Comparison of ENCODE assay signal across 8 mouse cellular contexts in genomic region chr11:97041022-97041899, GRCm38 (mm10). TPM values are rescaled to one million over a fixed set of nuclear protein-coding genes. Genes with fewer than 3 reads are reported as not detected.
DNase-seq lines count a peak whose midpoint lies in the region; ATAC-seq and TF ChIP-seq lines count a peak whose summit lies in the region.

TSS of gene Lrrc46 (minus strand) at chr11:97041407.
TSS of gene Mrpl10 (plus strand) at chr11:97041560.

- TF ChIP-seq EP300 in heart, adult 2 months (IDR thresholded peaks at IDR 0.05; ENCODE audit: insufficient read depth, low read depth, low read length) = peak; percentile 60; the same call in 1 of the 2 replicates

- no peaks in the 10 kb centered on the region for H3K79me2 ChIP-seq in heart, adult 2 months (replicated peaks; ENCODE audit: control insufficient read depth, insufficient read depth, low read length)

- no peaks in the 10 kb centered on the region for H3K9me3 ChIP-seq in embryonic facial prominence, embryonic 13.5 days
- H3K9me3 ChIP-seq in limb, embryonic 12.5 days = no peaks in the 10 kb centered on the region
- no peaks in the 10 kb centered on the region for H3K9me3 ChIP-seq in midbrain, embryonic 14.5 days (ENCODE audit: control insufficient read depth, low read length)

- peaks cover 9% of the 10 kb centered on the region for H3K4me1 ChIP-seq in embryonic facial prominence, embryonic 13.5 days
- H3K4me1 ChIP-seq in heart, adult 2 months (ENCODE audit: control insufficient read depth, insufficient read depth, low read length) = peaks cover 3% of the 10 kb centered on the region
- H3K4me1 ChIP-seq in kidney, adult 2 months (ENCODE audit: control insufficient read depth, insufficient read depth, low read length) = peaks cover 13% of the 10 kb centered on the region; the same call in 1 of the 2 replicates
- H3K4me1 ChIP-seq in limb, embryonic 12.5 days (replicated peaks) = peaks cover 13% of the 10 kb centered on the region
- peaks cover 13% of the 10 kb centered on the region; the same call in 1 of the 2 replicates for H3K4me1 ChIP-seq in midbrain, embryonic 14.5 days (ENCODE audit: control insufficient read depth, insufficient read depth, low read length)

- intact Hi-C loops in heart, adult 2 months (cut with DNase I) = no loop called here

- ATAC-seq in embryonic facial prominence, embryonic 13.5 days (ENCODE audit: insufficient number of reproducible peaks, insufficient read depth, low FRiP score, low TSS enrichment, low read depth) = peak; percentile 73; the same call in 1 of the 2 replicates
- peak; percentile 91 for ATAC-seq in limb, embryonic 12.5 days (ENCODE audit: insufficient number of reproducible peaks, insufficient read depth, low FRiP score, low TSS enrichment, low read depth)
- peak; percentile 90 for ATAC-seq in midbrain, embryonic 14.5 days (ENCODE audit: low FRiP score, low TSS enrichment)

- no peak for TF ChIP-seq CTCF in heart, adult 2 months (IDR thresholded peaks at IDR 0.05)
- TF ChIP-seq CTCF in kidney, adult 2 months (conservative IDR thresholded peaks at IDR 0.05; ENCODE audit: insufficient read depth, insufficient read length, low read depth, low read length) = no peak

- peak within 1 kb of the TSS; percentile 70 for H3K4me2 ChIP-seq in embryonic facial prominence, embryonic 13.5 days
- H3K4me2 ChIP-seq in limb, embryonic 12.5 days = peak within 1 kb of the TSS; percentile 77
- peak within 1 kb of the TSS; percentile 83 for H3K4me2 ChIP-seq in midbrain, embryonic 14.5 days (ENCODE audit: low read length)

- no peaks in the 10 kb centered on the region for H3K27me3 ChIP-seq in embryonic facial prominence, embryonic 13.5 days
- H3K27me3 ChIP-seq in heart, adult 2 months (ENCODE audit: control insufficient read depth, insufficient read depth, low read length) = no peaks in the 10 kb centered on the region
- H3K27me3 ChIP-seq in kidney, adult 2 months (replicated peaks; ENCODE audit: control insufficient read depth, insufficient read depth, low read length) = no peaks in the 10 kb centered on the region
- no peaks in the 10 kb centered on the region for H3K27me3 ChIP-seq in limb, embryonic 12.5 days
- H3K27me3 ChIP-seq in midbrain, embryonic 14.5 days (ENCODE audit: control insufficient read depth, insufficient read depth, low read length) = no peaks in the 10 kb centered on the region

- under 1% methylated on average over 48 of the region's 48 CpGs for WGBS in embryonic facial prominence, embryonic 13.5 days
- under 1% methylated on average over 48 of the region's 48 CpGs for WGBS in heart, adult 2 months
- WGBS in kidney, adult 2 months = under 1% methylated on average over 44 of the region's 48 CpGs
- WGBS in limb, embryonic 12.5 days = 1% methylated on average over 43 of the region's 48 CpGs
- WGBS in midbrain, embryonic 14.5 days = under 1% methylated on average over 48 of the region's 48 CpGs

- peak; percentile 80 for TF ChIP-seq POLR2A in heart, adult 2 months (IDR thresholded peaks at IDR 0.05; ENCODE audit: insufficient read depth, low read depth, low read length)
- peak; percentile 28 for TF ChIP-seq POLR2A in kidney, adult 2 months (IDR thresholded peaks at IDR 0.05; ENCODE audit: low read depth, low read length)

- H3K9ac ChIP-seq in embryonic facial prominence, embryonic 13.5 days = peak within 1 kb of the TSS; percentile 94
- peak within 1 kb of the TSS; percentile 81 for H3K9ac ChIP-seq in heart, adult 2 months (ENCODE audit: low read depth, low read length)
- H3K9ac ChIP-seq in limb, embryonic 12.5 days (replicated peaks) = peak within 1 kb of the TSS; percentile 81
- peak within 1 kb of the TSS; percentile 84 for H3K9ac ChIP-seq in midbrain, embryonic 14.5 days (replicated peaks; ENCODE audit: low read length)

- H3K27ac ChIP-seq in embryonic facial prominence, embryonic 13.5 days = peak within 1 kb of the TSS; percentile 60
- peak within 1 kb of the TSS; percentile 90 for H3K27ac ChIP-seq in heart, adult 2 months
- H3K27ac ChIP-seq in kidney, adult 2 months (ENCODE audit: insufficient read depth, low read depth, low read length) = peak within 1 kb of the TSS; percentile 68
- H3K27ac ChIP-seq in limb, embryonic 12.5 days = no peak within 1 kb of the TSS
- peak within 1 kb of the TSS; percentile 84 for H3K27ac ChIP-seq in midbrain, embryonic 14.5 days (replicated peaks; ENCODE audit: low read depth, low read length)

- peaks cover 31% of the 10 kb centered on the region for H3K36me3 ChIP-seq in embryonic facial prominence, embryonic 13.5 days
- H3K36me3 ChIP-seq in heart, adult 2 months (ENCODE audit: control insufficient read depth, insufficient read depth, low read length) = no peaks in the 10 kb centered on the region
- no peaks in the 10 kb centered on the region for H3K36me3 ChIP-seq in kidney, adult 2 months (ENCODE audit: control insufficient read depth, insufficient read depth, low read length)
- peaks cover 28% of the 10 kb centered on the region for H3K36me3 ChIP-seq in limb, embryonic 12.5 days
- H3K36me3 ChIP-seq in midbrain, embryonic 14.5 days (ENCODE audit: control insufficient read depth, insufficient read depth, low read length) = 0 out of 2 replicates have a peak, but pooled peaks cover 6% of the 10 kb centered on the region

- DNase-seq in 416B (ENCODE audit: low read depth) = peak; percentile 96
- peak; percentile 65 to 81 for DNase-seq in adrenal gland, postnatal 4 days (ENCODE audit: low spot score in 2 of 2)
- DNase-seq in heart, adult 2 months = peak; percentile 88 to 89
- peak; percentile 92 for DNase-seq in kidney, adult 2 months
- peak; percentile 99 for DNase-seq in midbrain, embryonic 14.5 days
- peak; percentile 87 for DNase-seq in spleen, adult 12 weeks (ENCODE audit: low spot score)

- peak within 1 kb of the TSS; percentile 82 for H3K4me3 ChIP-seq in embryonic facial prominence, embryonic 13.5 days
- peak within 1 kb of the TSS; percentile 80 for H3K4me3 ChIP-seq in heart, adult 2 months
- peak within 1 kb of the TSS; percentile 98 for H3K4me3 ChIP-seq in kidney, adult 2 months (ENCODE audit: insufficient read depth, low read depth, low read length)
- H3K4me3 ChIP-seq in limb, embryonic 12.5 days (replicated peaks) = peak within 1 kb of the TSS; percentile 86
- peak within 1 kb of the TSS; percentile 63 for H3K4me3 ChIP-seq in midbrain, embryonic 14.5 days (replicated peaks; ENCODE audit: low read depth, low read length)

RNA-seq across cellular contexts. Expression of gene Lrrc46, which starts in this region (rescaled TPM):
- total RNA-seq in adrenal gland, postnatal 4 days (2021) = 1 to 10 TPM in 1 of 2 experiments, under 1 TPM in 1; 0.76 to 1.3 TPM
- polyA plus RNA-seq in embryonic facial prominence, embryonic 13.5 days (2015; fragmentation: Nextera tagmentation; extraction: Ambion mirVana) = 0.72 and 1.5 TPM in 2 replicates
- under 1 TPM in 1 of 2 experiments, not detected in 1; 0.18 TPM for total RNA-seq in heart, adult 2 months (2021)
- polyA plus RNA-seq in heart, adult 2 months (2012; rRNA removed) = 0.50 and 1.0 TPM in 2 replicates
- polyA plus RNA-seq in kidney, adult 2 months (2012; rRNA removed) = 1.9 and 2.5 TPM in 2 replicates
- 1.0 TPM in 2 replicates for polyA plus RNA-seq in limb, embryonic 12.5 days (2016; fragmentation: Nextera tagmentation; extraction: Ambion mirVana)
- polyA plus RNA-seq in midbrain, embryonic 14.5 days (2014; fragmentation: Nextera tagmentation; extraction: Ambion mirVana) = 2.3 and 3.0 TPM in 2 replicates

RNA-seq across cellular contexts. Expression of gene Mrpl10, which starts in this region (rescaled TPM):
- 100 to 1,000 TPM; 110 to 123 TPM for total RNA-seq in adrenal gland, postnatal 4 days (2021)
- polyA plus RNA-seq in embryonic facial prominence, embryonic 13.5 days (2015; fragmentation: Nextera tagmentation; extraction: Ambion mirVana) = 82.0 and 82.7 TPM in 2 replicates
- total RNA-seq in heart, adult 2 months (2021) = 10 to 100 TPM; 76.4 to 87.2 TPM
- 91.4 and 98.6 TPM in 2 replicates for polyA plus RNA-seq in heart, adult 2 months (2012; rRNA removed)
- polyA plus RNA-seq in kidney, adult 2 months (2012; rRNA removed) = 137 and 138 TPM in 2 replicates
- polyA plus RNA-seq in limb, embryonic 12.5 days (2016; fragmentation: Nextera tagmentation; extraction: Ambion mirVana) = 80.0 and 80.5 TPM in 2 replicates
- 54.2 and 62.2 TPM in 2 replicates for polyA plus RNA-seq in midbrain, embryonic 14.5 days (2014; fragmentation: Nextera tagmentation; extraction: Ambion mirVana)
